Mouse (Mus musculus): ENCODE measurements around the gene Lats2. TPM values are rescaled to one million over a fixed set of nuclear protein-coding genes. Genes with fewer than 3 reads are reported as not detected.
A peak's percentile ranks its signal among the peaks of the same experiment; 100 is the strongest.

The Lats2 gene
- polyA plus RNA-seq, 1 experiment: 50.8 TPM

GRCm38 (mm10) chr14:57718245-57718644, 39.9 kb downstream of the Lats2 start:
- no peak overlapping the region for H3K27ac ChIP-seq (ENCODE audit: insufficient read depth, low read length)
- TF ChIP-seq CTCF (IDR thresholded peaks at IDR 0.05; ENCODE audit: borderline replicate concordance, insufficient read depth, low read length) (no peak), POLR2A (IDR thresholded peaks at IDR 0.05; ENCODE audit: low read depth, low read length) (no peak)

GRCm38 (mm10) chr14:57716601-57717245, 41.5 kb downstream of the Lats2 start:
- TF ChIP-seq POLR2A (IDR thresholded peaks at IDR 0.05; ENCODE audit: low read depth, low read length) (no peak), CTCF (IDR thresholded peaks at IDR 0.05; ENCODE audit: borderline replicate concordance, insufficient read depth, low read length) (no peak)

More at GRCm38 (mm10) chr14:57718245-57718644, 39.9 kb downstream of the Lats2 start:
- no peak overlapping the region for H3K4me3 ChIP-seq (ENCODE audit: insufficient read depth, low read length)
- H3K4me1 ChIP-seq (ENCODE audit: control insufficient read depth, insufficient read depth, low read length): 0 out of 2 replicates have a peak, but pooled peaks cover 4% of the 10 kb centered on the region

GRCm38 (mm10) chr14:57712884-57713283, 45.3 kb downstream of the Lats2 start:
- peaks cover 17% of the 10 kb centered on the region for H3K4me1 ChIP-seq (ENCODE audit: control insufficient read depth, insufficient read depth, low read length)
- H3K27ac ChIP-seq (ENCODE audit: insufficient read depth, low read length): no peak overlapping the region
- TF ChIP-seq CTCF (IDR thresholded peaks at IDR 0.05; ENCODE audit: borderline replicate concordance, insufficient read depth, low read length) (no peak), POLR2A (IDR thresholded peaks at IDR 0.05; ENCODE audit: low read depth, low read length) (no peak)
- no peak overlapping the region for H3K4me3 ChIP-seq (ENCODE audit: insufficient read depth, low read length)

More at GRCm38 (mm10) chr14:57716601-57717245, 41.5 kb downstream of the Lats2 start:
- no peak overlapping the region for H3K27ac ChIP-seq (ENCODE audit: insufficient read depth, low read length)
- H3K4me1 ChIP-seq (ENCODE audit: control insufficient read depth, insufficient read depth, low read length): peaks cover 7% of the 10 kb centered on the region; the same call in 1 of the 2 replicates
- no peak overlapping the region for H3K4me3 ChIP-seq (ENCODE audit: insufficient read depth, low read length)

GRCm38 (mm10) chr14:57711059-57711458, 47.1 kb downstream of the Lats2 start:
- Histone ChIP-seq H3K4me1 (ENCODE audit: control insufficient read depth, insufficient read depth, low read length) (peaks cover 23% of the 10 kb centered on the region), H3K27ac (ENCODE audit: insufficient read depth, low read length) (no peak overlapping the region), H3K4me3 (ENCODE audit: insufficient read depth, low read length) (no peak overlapping the region)
- TF ChIP-seq CTCF (IDR thresholded peaks at IDR 0.05; ENCODE audit: borderline replicate concordance, insufficient read depth, low read length): no peak
- TF ChIP-seq POLR2A (IDR thresholded peaks at IDR 0.05; ENCODE audit: low read depth, low read length): no peak

- Histone ChIP-seq H3K27ac (ENCODE audit: insufficient read depth, low read length) (peak overlapping the region; percentile 89), H3K4me1 (ENCODE audit: control insufficient read depth, insufficient read depth, low read length) (peaks cover 23% of the 10 kb centered on the region), H3K4me3 (ENCODE audit: insufficient read depth, low read length) (no peak overlapping the region)
- TF ChIP-seq CTCF (IDR thresholded peaks at IDR 0.05; ENCODE audit: borderline replicate concordance, insufficient read depth, low read length) (no peak), POLR2A (IDR thresholded peaks at IDR 0.05; ENCODE audit: low read depth, low read length) (no peak)
These were observed 49.0 kb downstream of the Lats2 start for GRCm38 (mm10) chr14:57709171-57709570.

GRCm38 (mm10) chr14:57708580-57708979, 49.6 kb downstream of the Lats2 start:
- H3K27ac ChIP-seq (ENCODE audit: insufficient read depth, low read length): peak overlapping the region; percentile 89
- TF ChIP-seq CTCF (IDR thresholded peaks at IDR 0.05; ENCODE audit: borderline replicate concordance, insufficient read depth, low read length): no peak
- no peak for TF ChIP-seq POLR2A (IDR thresholded peaks at IDR 0.05; ENCODE audit: low read depth, low read length)
- peaks cover 23% of the 10 kb centered on the region for H3K4me1 ChIP-seq (ENCODE audit: control insufficient read depth, insufficient read depth, low read length)
- H3K4me3 ChIP-seq (ENCODE audit: insufficient read depth, low read length): no peak overlapping the region

- Histone ChIP-seq H3K27ac (ENCODE audit: insufficient read depth, low read length) (peak overlapping the region; percentile 89), H3K4me3 (ENCODE audit: insufficient read depth, low read length) (no peak overlapping the region), H3K4me1 (ENCODE audit: control insufficient read depth, insufficient read depth, low read length) (peaks cover 23% of the 10 kb centered on the region)
- TF ChIP-seq POLR2A (IDR thresholded peaks at IDR 0.05; ENCODE audit: low read depth, low read length): 0 out of 2 replicates have a peak, but pooled peaks have one; percentile 33
- no peak for TF ChIP-seq CTCF (IDR thresholded peaks at IDR 0.05; ENCODE audit: borderline replicate concordance, insufficient read depth, low read length)
These were observed 50.9 kb downstream of the Lats2 start for GRCm38 (mm10) chr14:57707100-57707893.

- TF ChIP-seq POLR2A (IDR thresholded peaks at IDR 0.05; ENCODE audit: low read depth, low read length) (no peak), CTCF (IDR thresholded peaks at IDR 0.05; ENCODE audit: borderline replicate concordance, insufficient read depth, low read length) (no peak)
- no peak overlapping the region for H3K4me3 ChIP-seq (ENCODE audit: insufficient read depth, low read length)
- H3K4me1 ChIP-seq (ENCODE audit: control insufficient read depth, insufficient read depth, low read length): peaks cover 20% of the 10 kb centered on the region
- peak overlapping the region; percentile 66 for H3K27ac ChIP-seq (ENCODE audit: insufficient read depth, low read length)
These were observed 51.5 kb downstream of the Lats2 start for GRCm38 (mm10) chr14:57706760-57707099.

GRCm38 (mm10) chr14:57705759-57706158, 52.4 kb downstream of the Lats2 start:
- Histone ChIP-seq H3K4me3 (ENCODE audit: insufficient read depth, low read length) (no peak overlapping the region), H3K27ac (ENCODE audit: insufficient read depth, low read length) (no peak overlapping the region), H3K4me1 (ENCODE audit: control insufficient read depth, insufficient read depth, low read length) (peaks cover 15% of the 10 kb centered on the region; the same call in 1 of the 2 replicates)
- TF ChIP-seq POLR2A (IDR thresholded peaks at IDR 0.05; ENCODE audit: low read depth, low read length) (no peak), CTCF (IDR thresholded peaks at IDR 0.05; ENCODE audit: borderline replicate concordance, insufficient read depth, low read length) (no peak)

- H3K4me1 ChIP-seq (ENCODE audit: control insufficient read depth, insufficient read depth, low read length): peaks cover 15% of the 10 kb centered on the region; the same call in 1 of the 2 replicates
- H3K27ac ChIP-seq (ENCODE audit: insufficient read depth, low read length): no peak overlapping the region
- H3K4me3 ChIP-seq (ENCODE audit: insufficient read depth, low read length): no peak overlapping the region
- TF ChIP-seq POLR2A (IDR thresholded peaks at IDR 0.05; ENCODE audit: low read depth, low read length) (no peak), CTCF (IDR thresholded peaks at IDR 0.05; ENCODE audit: borderline replicate concordance, insufficient read depth, low read length) (no peak)
These were observed 53.1 kb downstream of the Lats2 start for GRCm38 (mm10) chr14:57705075-57705474.

All from embryonic fibroblast, embryonic 13.5 days (primary cell).